Mouse (Mus musculus) MEL (cell line): ENCODE measurements around the gene Lims1. TPM values are rescaled to one million over a fixed set of nuclear protein-coding genes. Genes with fewer than 3 reads are reported as not detected.
A peak's percentile ranks its signal among the peaks of the same experiment; 100 is the strongest.

ENCODE experiments used
- DNase-seq: peaks from one replicate; pipeline ENCODE4 v3.0.0; 2011; ENCODE audit warnings: low read depth, low spot score
- H3K27ac ChIP-seq: 2 replicates; pipeline ENCODE4 v1.5.1; 2012; ENCODE audit warnings: low read depth, mild to moderate bottlenecking, control low read depth, low read length, moderate library complexity; ENCODE audit not compliant: control insufficient read depth
- H3K27me3 ChIP-seq, 2 experiments: fragments of 150-350 bp in 1 of 2; sonication (generic) in 1 of 2; 2 replicates each; pipeline ENCODE4 v1.6.1; 2012; ENCODE audit warnings: low read length in 2 of 2, mild to moderate bottlenecking in 2 of 2, improper control_type of control experiment in 1 of 2, moderate library complexity in 1 of 2; ENCODE audit not compliant: insufficient read depth in 2 of 2, control insufficient read depth in 1 of 2
- H3K36me3 ChIP-seq, 2 experiments: 2 replicates each; pipeline ENCODE4 v1.6.1; 2012 to 2014; ENCODE audit warnings: low read length in 2 of 2, improper control_type of control experiment in 1 of 2, inconsistent platforms in 1 of 2, mild to moderate bottlenecking in 1 of 2; ENCODE audit not compliant: insufficient read depth in 2 of 2, control insufficient read depth in 1 of 2
- H3K4me1 ChIP-seq, 2 experiments: fragments of 150-350 bp in 1 of 2; sonication (generic) in 1 of 2; 2 replicates each; pipeline ENCODE4 v1.6.1; 2012; ENCODE audit warnings: low read length in 2 of 2, improper control_type of control experiment in 1 of 2, mild to moderate bottlenecking in 1 of 2; ENCODE audit not compliant: insufficient read depth in 2 of 2, control insufficient read depth in 1 of 2
- H3K4me3 ChIP-seq, 2 experiments: fragments of 150-350 bp in 1 of 2; sonication (generic) in 1 of 2; 2 replicates each; pipeline ENCODE4 v1.5.1; 2012; ENCODE audit warnings: low read depth in 2 of 2, low read length in 2 of 2, mild to moderate bottlenecking in 2 of 2, moderate library complexity in 2 of 2, control low read depth in 1 of 2, improper control_type of control experiment in 1 of 2; ENCODE audit not compliant: control insufficient read depth in 1 of 2, insufficient read depth in 1 of 2
- H3K79me2 ChIP-seq: 2 replicates; pipeline ENCODE4 v1.6.1; 2012; ENCODE audit warnings: mild to moderate bottlenecking, low read length, moderate library complexity; ENCODE audit not compliant: control insufficient read depth, poor library complexity, insufficient read depth
- H3K9ac ChIP-seq: 2 replicates; pipeline ENCODE4 v1.6.1; 2012; ENCODE audit warnings: low read depth, mild to moderate bottlenecking, control low read depth, low read length, moderate library complexity; ENCODE audit not compliant: control insufficient read depth, poor library complexity, severe bottlenecking
- H3K9me3 ChIP-seq: fragments of 150-350 bp; sonication (generic); replicated peaks from 2 replicates; pipeline ENCODE4 v1.6.1; 2012; ENCODE audit warnings: mild to moderate bottlenecking, low read length, improper control_type of control experiment, moderate library complexity; ENCODE audit not compliant: insufficient read depth
- BHLHE40 ChIP-seq: IDR thresholded peaks from 2 replicates; pipeline ENCODE4 v1.6.1; 2012; ENCODE audit warnings: low read depth, mild to moderate bottlenecking, inconsistent platforms, low read length, improper control_type of control experiment, borderline replicate concordance
- CHD1 ChIP-seq: IDR thresholded peaks from 2 replicates; pipeline ENCODE4 v1.6.1; 2012; ENCODE audit warnings: low read depth, mild to moderate bottlenecking, inconsistent platforms, low read length, improper control_type of control experiment
- CHD2 ChIP-seq: IDR thresholded peaks from 2 replicates; pipeline ENCODE4 v1.6.1; 2011; ENCODE audit warnings: low read length, improper control_type of control experiment
- CTCF ChIP-seq, 3 experiments: IDR thresholded peaks in 2 of 3; conservative IDR thresholded peaks in 1 of 3; 2 replicates each; pipeline ENCODE4 v1.5.1; 2011 to 2012; ENCODE audit warnings: low read length in 3 of 3, low read depth in 2 of 3, mild to moderate bottlenecking in 2 of 3, improper control_type of control experiment in 1 of 3, inconsistent platforms in 1 of 3, mixed read lengths in 1 of 3, moderate library complexity in 1 of 3; ENCODE audit not compliant: control insufficient read depth in 1 of 3, insufficient read depth in 1 of 3, poor library complexity in 1 of 3, severe bottlenecking in 1 of 3
- E2F4 ChIP-seq: IDR thresholded peaks from 2 replicates; pipeline ENCODE4 v1.6.1; 2011; ENCODE audit warnings: low read depth, low read length, improper control_type of control experiment, borderline replicate concordance
- ELF1 ChIP-seq: IDR thresholded peaks from 2 replicates; pipeline ENCODE4 v1.6.1; 2014; ENCODE audit warnings: low read depth, mild to moderate bottlenecking, inconsistent platforms, low read length, improper control_type of control experiment, moderate library complexity
- ETS1 ChIP-seq: IDR thresholded peaks from 2 replicates; pipeline ENCODE4 v1.6.1; 2012; ENCODE audit warnings: low read depth, mild to moderate bottlenecking, inconsistent platforms, low read length, improper control_type of control experiment, moderate library complexity
- GABPA ChIP-seq: IDR thresholded peaks from 2 replicates; pipeline ENCODE4 v1.6.1; 2012; ENCODE audit warnings: low read depth, mild to moderate bottlenecking, inconsistent platforms, low read length, improper control_type of control experiment, moderate library complexity
- GATA1 ChIP-seq: IDR thresholded peaks from 2 replicates; pipeline ENCODE4 v1.6.1; 2011; ENCODE audit warnings: low read depth, low read length, improper control_type of control experiment
- HCFC1 ChIP-seq: IDR thresholded peaks from 2 replicates; pipeline ENCODE4 v1.6.1; 2012; ENCODE audit warnings: low read depth, mild to moderate bottlenecking, inconsistent platforms, low read length, improper control_type of control experiment, moderate library complexity
- JUND ChIP-seq: IDR thresholded peaks from 2 replicates; pipeline ENCODE4 v1.6.1; 2011; ENCODE audit warnings: low read depth, mild to moderate bottlenecking, improper control_type of control experiment, low read length
- KAT2A ChIP-seq: conservative IDR thresholded peaks from 2 replicates; pipeline ENCODE4 v1.6.1; 2012; ENCODE audit warnings: low read depth, low read length, improper control_type of control experiment, inconsistent platforms
- MAFK ChIP-seq: IDR thresholded peaks from 2 replicates; pipeline ENCODE4 v1.6.1; 2011; ENCODE audit warnings: low read depth, mild to moderate bottlenecking, low read length, improper control_type of control experiment, borderline replicate concordance
- MAX ChIP-seq: IDR thresholded peaks from 2 replicates; pipeline ENCODE4 v1.6.1; 2011; ENCODE audit warnings: low read length, improper control_type of control experiment
- MAZ ChIP-seq: IDR thresholded peaks from 2 replicates; pipeline ENCODE4 v1.6.1; 2012; ENCODE audit warnings: low read depth, mild to moderate bottlenecking, inconsistent platforms, low read length, improper control_type of control experiment
- MEF2A ChIP-seq: IDR thresholded peaks from 2 replicates; pipeline ENCODE4 v1.6.1; 2014; ENCODE audit warnings: low read depth, mild to moderate bottlenecking, inconsistent platforms, low read length, improper control_type of control experiment; ENCODE audit not compliant: poor library complexity, insufficient replicate concordance, severe bottlenecking; ENCODE audit errors: extremely low read depth
- MXI1 ChIP-seq: IDR thresholded peaks from 2 replicates; pipeline ENCODE4 v1.6.1; 2011; ENCODE audit warnings: mild to moderate bottlenecking, low read depth, low read length, improper control_type of control experiment
- MYB ChIP-seq: IDR thresholded peaks from 2 replicates; pipeline ENCODE4 v1.6.1; 2011; ENCODE audit warnings: mild to moderate bottlenecking, low read depth, low read length, improper control_type of control experiment
- NRF1 ChIP-seq: IDR thresholded peaks from 2 replicates; pipeline ENCODE4 v1.6.1; 2014; ENCODE audit warnings: low read depth, mild to moderate bottlenecking, inconsistent platforms, low read length, improper control_type of control experiment, moderate library complexity; ENCODE audit not compliant: poor library complexity, insufficient read depth, severe bottlenecking
- POLR2AphosphoS5 ChIP-seq: IDR thresholded peaks from 2 replicates; pipeline ENCODE4 v1.6.1; 2012; ENCODE audit warnings: low read depth, borderline replicate concordance, mild to moderate bottlenecking, inconsistent platforms, low read length, moderate library complexity, mixed read lengths
- RAD21 ChIP-seq: IDR thresholded peaks from 2 replicates; pipeline ENCODE4 v1.6.1; 2011; ENCODE audit warnings: mild to moderate bottlenecking, low read depth, low read length, improper control_type of control experiment
- SIN3A ChIP-seq: IDR thresholded peaks from 2 replicates; pipeline ENCODE4 v1.6.1; 2012; ENCODE audit warnings: low read length, improper control_type of control experiment, inconsistent platforms
- SMC3 ChIP-seq: IDR thresholded peaks from 2 replicates; pipeline ENCODE4 v1.6.1; 2011; ENCODE audit warnings: low read depth, low read length, improper control_type of control experiment
- TBP ChIP-seq: IDR thresholded peaks from 2 replicates; pipeline ENCODE4 v1.8.0; 2011; ENCODE audit warnings: low read depth, low read length, improper control_type of control experiment
- TCF12 ChIP-seq: IDR thresholded peaks from 2 replicates; pipeline ENCODE4 v1.6.1; 2014; ENCODE audit warnings: low read depth, mild to moderate bottlenecking, inconsistent platforms, low read length, improper control_type of control experiment, moderate library complexity
- UBTF ChIP-seq: IDR thresholded peaks from 2 replicates; pipeline ENCODE4 v1.6.1; 2012; ENCODE audit warnings: low read depth, mild to moderate bottlenecking, inconsistent platforms, low read length, improper control_type of control experiment, moderate library complexity, borderline replicate concordance; ENCODE audit not compliant: insufficient read depth
- USF1 ChIP-seq: IDR thresholded peaks from 2 replicates; pipeline ENCODE4 v1.6.1; 2014; ENCODE audit warnings: low read depth, mild to moderate bottlenecking, inconsistent platforms, low read length, improper control_type of control experiment, moderate library complexity
- USF2 ChIP-seq, 2 experiments: IDR thresholded peaks; 2 replicates each; pipeline ENCODE4 v1.6.1; 2011 to 2012; ENCODE audit warnings: improper control_type of control experiment in 2 of 2, low read length in 2 of 2, borderline replicate concordance in 1 of 2, inconsistent platforms in 1 of 2, low read depth in 1 of 2, mild to moderate bottlenecking in 1 of 2; ENCODE audit not compliant: insufficient read depth in 1 of 2
- ZC3H11A ChIP-seq: IDR thresholded peaks from 2 replicates; pipeline ENCODE4 v1.6.1; 2012; ENCODE audit warnings: low read depth, mild to moderate bottlenecking, inconsistent platforms, low read length, improper control_type of control experiment
- polyA plus RNA-seq, 2 experiments: library from polyadenylated mRNA; stranded (reverse) in 1 of 2; unstranded in 1 of 2; fragments of >175 nt in 1 of 2; fragments of >200 nt in 1 of 2; gene quantifications; 2 replicates each; pipeline versions ENCODE4 v1.2.1 to v1.2.4; 2012; ENCODE audit warnings: low replicate concordance in 2 of 2, low read depth in 1 of 2; ENCODE audit not compliant: insufficient read length in 2 of 2, insufficient read depth in 1 of 2, missing spikeins in 1 of 2
- total RNA-seq: library from RNA; depleted of rRNA; stranded (reverse); fragments of 300-350 nt; gene quantifications from 2 replicates; pipeline ENCODE4 v1.2.3, GENCODE M21; 2012

Lims1 gene
- total and polyA plus RNA-seq, 3 experiments = 24.9 to 28.5 TPM; not detected in 1

DNA sequence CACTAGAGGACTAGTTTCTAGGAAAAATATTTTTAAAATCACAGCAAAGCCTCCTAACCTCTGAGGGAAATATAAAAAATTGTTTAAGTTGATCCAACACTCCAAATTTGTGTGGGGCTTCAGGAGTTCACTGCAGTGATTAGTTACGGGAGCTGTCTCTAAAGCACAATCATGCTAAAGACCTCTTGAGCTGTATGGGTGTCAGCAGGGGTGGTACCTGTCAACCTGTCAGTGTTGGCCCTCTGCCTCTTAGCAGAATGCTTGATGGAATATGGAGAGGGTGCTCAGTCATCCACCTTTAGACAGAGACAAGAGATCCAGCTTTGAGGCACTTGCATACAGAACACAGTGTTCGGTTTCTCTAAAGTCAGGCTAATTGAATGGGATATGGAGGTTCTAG, 60.5 kb downstream of the Lims1 start:
- Histone ChIP-seq H3K36me3 (peaks cover 0 to 42% of the 10 kb centered on the region in 2 experiments; a peak in 2 of 4 replicates), H3K9me3 (no peaks in the 10 kb centered on the region), H3K9ac (no peak overlapping the region), H3K79me2 (peaks cover 28% of the 10 kb centered on the region), H3K27me3 (no peaks in the 10 kb centered on the region), H3K4me3 (no peak overlapping the region), H3K27ac (peak overlapping the region; percentile 59), H3K4me1 (peaks cover 20 to 29% of the 10 kb centered on the region in 2 experiments)
- TF ChIP-seq CHD2 (no peak), MAFK (no peak), USF2 (IDR thresholded peaks at IDR 0.05; ENCODE audit: borderline replicate concordance in 1 of 2, insufficient read depth in 1 of 2, low read depth in 1 of 2, low read length in 2 of 2) (no peak), TCF12 (no peak), USF1 (no peak), BHLHE40 (no peak), MYB (no peak), MXI1 (no peak), MEF2A (no peak), UBTF (no peak), GABPA (no peak), CHD1 (no peak), ETS1 (no peak), TBP (no peak), GATA1 (no peak), KAT2A (no peak), ELF1 (no peak), SIN3A (no peak; the same call in 1 of the 2 replicates), ZC3H11A (no peak), E2F4 (no peak)
- DNase-seq = no peak

DNA sequence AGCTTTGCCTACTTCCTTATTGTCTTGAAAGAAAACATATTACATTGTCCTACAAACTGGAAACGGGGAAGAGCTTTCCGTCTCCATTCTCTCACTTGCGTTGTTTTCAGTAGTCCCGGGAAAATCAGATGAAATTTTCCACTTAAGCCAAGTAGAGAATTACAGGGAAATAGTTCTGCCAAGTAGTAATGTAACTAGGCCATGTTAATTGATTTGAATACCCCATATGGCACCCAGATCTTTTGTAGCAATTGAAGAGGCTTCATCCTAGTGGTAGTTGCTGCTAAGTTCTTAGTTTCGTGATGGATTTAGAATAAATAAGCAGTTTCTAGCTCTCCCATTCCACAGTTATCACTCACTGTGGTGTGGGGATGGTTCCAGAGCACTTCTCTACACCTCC, 62.4 kb downstream of the Lims1 start:
- Histone ChIP-seq H3K27ac (no peak overlapping the region), H3K9me3 (no peaks in the 10 kb centered on the region), H3K79me2 (peaks cover 22% of the 10 kb centered on the region), H3K27me3 (no peaks in the 10 kb centered on the region), H3K4me1 (peaks cover 20 to 29% of the 10 kb centered on the region in 2 experiments), H3K4me3 (no peak overlapping the region), H3K36me3 (peaks cover 0 to 36% of the 10 kb centered on the region in 2 experiments; a peak in 2 of 4 replicates), H3K9ac (no peak overlapping the region)
- DNase-seq = no peak
- TF ChIP-seq KAT2A (no peak), BHLHE40 (no peak), SMC3 (no peak), POLR2AphosphoS5 (no peak), ELF1 (no peak), MXI1 (no peak), MAX (no peak), ZC3H11A (no peak), JUND (no peak), CTCF (IDR thresholded peaks at IDR 0.05 in 2 of 3, conservative IDR thresholded peaks at IDR 0.05 in 1 of 3; ENCODE audit: control insufficient read depth in 1 of 3, insufficient read depth in 1 of 3, low read depth in 2 of 3, low read length in 3 of 3, poor library complexity in 1 of 3, severe bottlenecking in 1 of 3) (no peak), CHD1 (no peak), USF1 (no peak), TBP (no peak), CHD2 (no peak), ETS1 (no peak), HCFC1 (no peak), GATA1 (no peak), NRF1 (no peak), RAD21 (no peak), MAZ (no peak)
